Mouse (Mus musculus): Measurements from ENCODE around the gene Clec4f. TPM values are rescaled to one million over a fixed set of nuclear protein-coding genes. Genes with fewer than 3 reads are reported as not detected.
"Not testable (repeated sequence)": the region's sequence is repeated elsewhere in the genome, so short reads cannot be mapped to it uniquely, and the experiment has no call there.

Gene Clec4f
- polyA plus RNA-seq, 1 experiment from 2014 or later: not detected

DNA sequence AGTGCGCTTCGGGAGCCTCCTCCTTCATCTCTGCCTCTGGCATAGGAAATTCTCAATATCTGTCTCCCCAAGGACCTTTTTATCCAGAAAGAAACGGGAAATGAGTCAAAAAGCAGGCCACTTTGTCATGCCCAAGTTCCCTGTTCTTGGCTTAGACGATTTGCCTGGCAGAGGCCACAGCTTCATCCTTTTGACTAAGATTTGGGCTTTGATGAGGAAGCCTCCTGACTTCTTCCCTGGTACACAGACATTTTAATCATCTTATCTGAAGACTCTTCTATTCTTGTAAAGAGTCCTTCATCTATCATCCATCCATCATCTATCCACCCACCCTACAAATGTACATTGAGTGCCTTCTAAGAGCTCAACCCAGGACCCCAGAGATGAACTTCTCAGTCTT, 21.8 kb upstream of the Clec4f start, which contains the start of gene Cd207:
Gene Cd207 (minus strand): TSS at position 101 of the 400 bp plus-strand sequence.
- no peak within 1 kb of the TSS for H3K9ac ChIP-seq (replicated peaks; ENCODE audit: low read length)
- H3K4me1 ChIP-seq (ENCODE audit: control insufficient read depth, insufficient read depth, low read length): no peaks in the 10 kb centered on the region
- no peak within 1 kb of the TSS for H3K27ac ChIP-seq (replicated peaks; ENCODE audit: low read depth, low read length)
- DNase-seq (ENCODE audit: low spot score): no peak
- ATAC-seq (replicated peaks; ENCODE audit: insufficient number of reproducible peaks, low FRiP score, low TSS enrichment, low read depth): no peak
- no peaks in the 10 kb centered on the region for H3K9me3 ChIP-seq (replicated peaks; ENCODE audit: control insufficient read depth, low read length)
- no peak within 1 kb of the TSS for H3K4me2 ChIP-seq (ENCODE audit: low read depth, low read length)
- no peak within 1 kb of the TSS for H3K4me3 ChIP-seq (ENCODE audit: low read depth, low read length)
- no peaks in the 10 kb centered on the region for H3K36me3 ChIP-seq (replicated peaks; ENCODE audit: control insufficient read depth, insufficient read depth, low read depth, low read length)
- WGBS: 79% methylated on average over 4 of the region's 4 CpGs
- no peaks in the 10 kb centered on the region for H3K27me3 ChIP-seq (ENCODE audit: control insufficient read depth, insufficient read depth, low read length)

DNA sequence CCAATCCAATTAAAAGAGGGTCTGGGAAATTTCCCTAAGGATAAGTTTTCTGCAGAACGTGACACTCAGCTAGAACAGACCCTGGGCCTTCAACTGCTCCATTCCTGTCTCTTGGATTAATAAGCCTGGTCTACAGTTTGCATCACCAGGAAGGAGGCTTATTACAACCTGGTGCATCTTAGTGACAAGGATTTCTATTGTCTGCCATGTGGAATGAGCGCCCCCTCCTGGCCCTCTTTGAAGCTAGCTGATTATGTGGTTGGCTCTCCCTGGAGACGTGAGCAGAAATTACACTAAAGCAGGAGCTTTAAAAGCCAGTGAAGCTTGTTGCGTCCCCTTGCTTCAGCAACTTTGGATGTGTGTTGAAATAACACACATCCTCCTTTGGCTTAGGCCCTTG, 17.4 kb upstream of the Clec4f start:
- H3K36me3 ChIP-seq (replicated peaks; ENCODE audit: control insufficient read depth, insufficient read depth, low read depth, low read length): no peaks in the 10 kb centered on the region
- H3K4me3 ChIP-seq (ENCODE audit: low read depth, low read length): no peak overlapping the region
- no peak overlapping the region for H3K4me2 ChIP-seq (ENCODE audit: low read depth, low read length)
- no peaks in the 10 kb centered on the region for H3K9me3 ChIP-seq (replicated peaks; ENCODE audit: control insufficient read depth, low read length)
- no peak for ATAC-seq (replicated peaks; ENCODE audit: insufficient number of reproducible peaks, low FRiP score, low TSS enrichment, low read depth)
- whole genome bisulfite sequencing: 7% methylated on average over 4 of the region's 4 CpGs
- no peak overlapping the region for H3K27ac ChIP-seq (replicated peaks; ENCODE audit: low read depth, low read length)
- peak; percentile 88 for DNase-seq (ENCODE audit: low spot score)
- no peak overlapping the region for H3K9ac ChIP-seq (replicated peaks; ENCODE audit: low read length)
- H3K4me1 ChIP-seq (ENCODE audit: control insufficient read depth, insufficient read depth, low read length): no peaks in the 10 kb centered on the region
- no peaks in the 10 kb centered on the region for H3K27me3 ChIP-seq (ENCODE audit: control insufficient read depth, insufficient read depth, low read length)

DNA sequence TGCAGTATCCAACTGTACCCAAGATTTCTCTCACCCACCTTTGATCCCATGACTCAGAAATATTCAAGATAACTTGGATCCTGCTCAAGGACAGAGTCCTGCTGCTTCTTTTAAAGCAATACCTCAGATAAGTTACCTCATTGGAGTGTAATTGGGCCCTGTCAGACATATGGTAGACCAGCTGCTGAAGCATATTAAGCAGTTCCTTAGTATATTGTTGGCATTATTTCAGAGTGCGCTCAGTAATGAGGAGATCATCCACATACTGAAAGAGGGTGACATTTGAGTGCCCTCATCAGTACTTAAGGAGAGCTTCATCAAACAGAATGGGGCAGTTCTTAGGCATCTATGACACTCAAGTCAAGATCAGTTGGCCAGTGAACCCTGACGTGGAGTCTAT, 9.0 kb upstream of the Clec4f start:
- H3K4me3 ChIP-seq (ENCODE audit: low read depth, low read length): no peak overlapping the region
- DNase-seq (ENCODE audit: low spot score): no peak
- WGBS: 84% methylated on average over 2 of the region's 2 CpGs

DNA sequence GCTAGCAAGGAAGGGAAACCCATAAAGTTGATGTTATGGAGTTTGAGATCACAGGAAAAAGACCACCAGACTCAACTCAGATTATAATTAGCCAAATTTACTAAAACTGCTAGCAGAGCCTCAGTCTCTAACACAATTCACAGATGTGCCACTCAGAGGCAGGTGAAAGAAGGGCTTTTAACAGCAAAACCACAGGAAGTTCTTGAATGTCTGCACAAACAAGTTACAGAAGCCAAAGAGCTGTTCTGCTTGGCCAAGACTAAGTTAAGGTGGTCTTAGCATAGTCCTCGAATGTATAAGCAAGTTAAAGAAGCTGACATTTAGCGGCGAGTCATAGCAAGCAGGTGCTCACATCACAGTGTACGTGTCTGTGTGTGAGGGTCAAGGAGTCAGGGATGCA, 4.8 kb upstream of the Clec4f start:
- Histone ChIP-seq H3K4me2 (ENCODE audit: low read depth, low read length) (no peak overlapping the region), H3K4me1 (ENCODE audit: control insufficient read depth, insufficient read depth, low read length) (no peaks in the 10 kb centered on the region), H3K27me3 (ENCODE audit: control insufficient read depth, insufficient read depth, low read length) (no peaks in the 10 kb centered on the region), H3K9ac (replicated peaks; ENCODE audit: low read length) (no peak overlapping the region), H3K27ac (replicated peaks; ENCODE audit: low read depth, low read length) (no peak overlapping the region), H3K9me3 (replicated peaks; ENCODE audit: control insufficient read depth, low read length) (no peaks in the 10 kb centered on the region), H3K4me3 (ENCODE audit: low read depth, low read length) (no peak overlapping the region), H3K36me3 (replicated peaks; ENCODE audit: control insufficient read depth, insufficient read depth, low read depth, low read length) (no peaks in the 10 kb centered on the region)
- DNase-seq (ENCODE audit: low spot score) (no peak), ATAC-seq (replicated peaks; ENCODE audit: insufficient number of reproducible peaks, low FRiP score, low TSS enrichment, low read depth) (no peak)
- 83% methylated on average over 4 of the region's 4 CpGs for WGBS

More for the DNA sequence above, 9.0 kb upstream of the Clec4f start:
- no peaks in the 10 kb centered on the region for H3K9me3 ChIP-seq (replicated peaks; ENCODE audit: control insufficient read depth, low read length)
- ATAC-seq (replicated peaks; ENCODE audit: insufficient number of reproducible peaks, low FRiP score, low TSS enrichment, low read depth): no peak
- H3K27ac ChIP-seq (replicated peaks; ENCODE audit: low read depth, low read length): no peak overlapping the region
- no peaks in the 10 kb centered on the region for H3K36me3 ChIP-seq (replicated peaks; ENCODE audit: control insufficient read depth, insufficient read depth, low read depth, low read length)
- H3K4me1 ChIP-seq (ENCODE audit: control insufficient read depth, insufficient read depth, low read length): no peaks in the 10 kb centered on the region
- H3K9ac ChIP-seq (replicated peaks; ENCODE audit: low read length): no peak overlapping the region
- H3K27me3 ChIP-seq (ENCODE audit: control insufficient read depth, insufficient read depth, low read length): no peaks in the 10 kb centered on the region
- no peak overlapping the region for H3K4me2 ChIP-seq (ENCODE audit: low read depth, low read length)

DNA sequence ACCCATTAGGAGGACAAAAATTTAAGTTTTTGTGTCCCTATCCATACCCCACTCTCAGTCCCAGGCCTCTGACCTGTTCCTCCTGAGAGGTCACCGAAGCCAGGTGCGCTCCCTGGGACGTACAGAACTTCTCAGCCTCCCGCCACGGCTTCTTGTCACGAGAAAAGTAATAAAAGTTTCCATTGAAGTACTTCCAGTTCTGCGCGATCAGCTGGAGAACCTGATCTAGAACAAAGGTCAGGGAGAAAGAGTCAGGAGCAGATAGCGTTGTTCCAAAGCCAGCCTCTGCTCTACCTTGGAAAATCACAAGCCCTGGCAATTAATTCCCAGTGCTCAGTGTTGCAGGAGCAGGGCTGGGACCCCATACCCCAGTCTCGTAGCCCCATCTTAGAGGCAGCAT, 9.3 kb downstream of the Clec4f start:
- no peaks in the 10 kb centered on the region for H3K27me3 ChIP-seq (ENCODE audit: control insufficient read depth, insufficient read depth, low read length)
- no peak for ATAC-seq (replicated peaks; ENCODE audit: insufficient number of reproducible peaks, low FRiP score, low TSS enrichment, low read depth)
- no peaks in the 10 kb centered on the region for H3K9me3 ChIP-seq (replicated peaks; ENCODE audit: control insufficient read depth, low read length)
- no peak overlapping the region for H3K4me3 ChIP-seq (ENCODE audit: low read depth, low read length)
- no peak overlapping the region for H3K9ac ChIP-seq (replicated peaks; ENCODE audit: low read length)
- no peaks in the 10 kb centered on the region for H3K4me1 ChIP-seq (ENCODE audit: control insufficient read depth, insufficient read depth, low read length)
- no peak for DNase-seq (ENCODE audit: low spot score)
- 89% methylated on average over 10 of the region's 10 CpGs for WGBS
- H3K4me2 ChIP-seq (ENCODE audit: low read depth, low read length): no peak overlapping the region
- H3K36me3 ChIP-seq (replicated peaks; ENCODE audit: control insufficient read depth, insufficient read depth, low read depth, low read length): no peaks in the 10 kb centered on the region
- H3K27ac ChIP-seq (replicated peaks; ENCODE audit: low read depth, low read length): no peak overlapping the region

DNA sequence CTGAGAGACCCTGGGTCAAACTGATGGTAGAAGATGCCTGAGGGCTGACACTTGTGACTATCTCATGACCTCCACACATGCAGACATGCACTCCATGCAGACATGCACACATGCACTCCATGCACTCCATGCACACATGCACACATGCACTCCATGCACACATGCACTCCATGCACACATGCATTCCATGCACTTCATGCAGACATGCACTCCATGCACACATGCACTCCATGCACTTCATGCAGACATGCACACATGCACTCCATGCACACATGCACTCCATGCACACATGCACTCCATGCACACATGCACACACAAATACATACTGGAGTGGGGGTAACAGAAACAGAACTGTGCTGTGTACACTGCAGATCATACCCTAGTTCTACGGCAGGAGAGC, 20.7 kb downstream of the Clec4f start:
- Histone ChIP-seq H3K4me1 (ENCODE audit: control insufficient read depth, insufficient read depth, low read length) (no peaks in the 10 kb centered on the region), H3K36me3 (replicated peaks; ENCODE audit: control insufficient read depth, insufficient read depth, low read depth, low read length) (no peaks in the 10 kb centered on the region), H3K4me3 (ENCODE audit: low read depth, low read length) (no peak overlapping the region), H3K27ac (replicated peaks; ENCODE audit: low read depth, low read length) (no peak overlapping the region), H3K9me3 (replicated peaks; ENCODE audit: control insufficient read depth, low read length) (no peaks in the 10 kb centered on the region), H3K4me2 (ENCODE audit: low read depth, low read length) (no peak overlapping the region), H3K9ac (replicated peaks; ENCODE audit: low read length) (no peak overlapping the region), H3K27me3 (ENCODE audit: control insufficient read depth, insufficient read depth, low read length) (no peaks in the 10 kb centered on the region)
- ATAC-seq (replicated peaks; ENCODE audit: insufficient number of reproducible peaks, low FRiP score, low TSS enrichment, low read depth): no peak
- 79% methylated on average over 1 of the region's 1 CpGs for WGBS
- DNase-seq (ENCODE audit: low spot score): no peak

DNA sequence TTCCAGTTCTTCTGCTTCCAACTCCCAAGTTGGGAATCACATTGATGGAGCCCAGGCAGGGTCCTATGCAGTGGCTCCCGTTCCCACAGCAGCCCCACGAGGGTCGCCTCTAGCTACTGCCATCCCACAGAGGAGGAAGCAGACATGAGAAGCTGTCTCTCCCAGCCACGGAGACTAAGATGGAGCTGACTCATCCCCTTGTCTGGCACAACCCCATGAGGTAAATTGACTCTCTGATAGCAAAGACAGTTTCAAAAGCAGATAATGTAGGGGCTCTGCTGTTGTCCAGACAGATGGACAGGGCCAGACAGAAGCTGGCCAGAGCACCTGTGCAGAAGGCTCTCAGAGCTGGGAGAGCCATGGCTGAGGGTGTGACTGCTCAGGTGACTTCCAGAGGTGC, 21.4 kb downstream of the Clec4f start:
- 81% methylated on average over 4 of the region's 4 CpGs for WGBS
- H3K4me1 ChIP-seq (ENCODE audit: control insufficient read depth, insufficient read depth, low read length); ATAC-seq (replicated peaks; ENCODE audit: insufficient number of reproducible peaks, low FRiP score, low TSS enrichment, low read depth): not testable (repeated sequence)

DNA sequence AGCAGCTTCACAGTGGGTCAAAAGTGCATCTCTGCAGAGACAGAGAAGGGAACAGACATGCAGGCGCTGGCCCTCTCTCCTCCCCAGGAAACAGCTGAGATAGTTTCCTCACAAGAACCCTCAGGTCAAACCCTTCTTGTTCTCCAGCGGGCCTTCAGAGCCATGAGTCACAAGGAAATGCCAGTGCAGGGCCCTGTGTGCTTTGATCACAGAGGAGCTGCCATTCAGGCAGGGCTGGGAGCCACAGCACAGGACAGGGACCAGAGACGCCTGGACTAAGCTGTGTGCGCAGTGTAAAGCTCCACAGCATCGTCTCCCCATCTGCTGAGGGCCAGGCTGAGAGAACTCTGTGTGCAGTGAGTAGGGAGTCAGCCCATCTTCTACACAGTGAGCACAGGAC, 21.9 kb downstream of the Clec4f start:
- 34% methylated on average over 5 of the region's 5 CpGs for WGBS
- H3K27me3 ChIP-seq (ENCODE audit: control insufficient read depth, insufficient read depth, low read length); H3K9ac ChIP-seq (replicated peaks; ENCODE audit: low read length); H3K27ac ChIP-seq (replicated peaks; ENCODE audit: low read depth, low read length); H3K4me1 ChIP-seq (ENCODE audit: control insufficient read depth, insufficient read depth, low read length); H3K9me3 ChIP-seq (replicated peaks; ENCODE audit: control insufficient read depth, low read length); H3K4me2 ChIP-seq (ENCODE audit: low read depth, low read length); H3K4me3 ChIP-seq (ENCODE audit: low read depth, low read length); DNase-seq (ENCODE audit: low spot score); H3K36me3 ChIP-seq (replicated peaks; ENCODE audit: control insufficient read depth, insufficient read depth, low read depth, low read length): not testable (repeated sequence)
- 0 out of 2 replicates have a peak, but pooled peaks have one; percentile 34 for ATAC-seq (replicated peaks; ENCODE audit: insufficient number of reproducible peaks, low FRiP score, low TSS enrichment, low read depth)

More for the DNA sequence above, 21.4 kb downstream of the Clec4f start:
- not testable (repeated sequence) for H3K4me3 ChIP-seq (ENCODE audit: low read depth, low read length); H3K36me3 ChIP-seq (replicated peaks; ENCODE audit: control insufficient read depth, insufficient read depth, low read depth, low read length); H3K27me3 ChIP-seq (ENCODE audit: control insufficient read depth, insufficient read depth, low read length); H3K27ac ChIP-seq (replicated peaks; ENCODE audit: low read depth, low read length); DNase-seq (ENCODE audit: low spot score); H3K9me3 ChIP-seq (replicated peaks; ENCODE audit: control insufficient read depth, low read length); H3K9ac ChIP-seq (replicated peaks; ENCODE audit: low read length); H3K4me2 ChIP-seq (ENCODE audit: low read depth, low read length)
